Mouse (Mus musculus): Measurements from ENCODE around the gene Bcas1. TPM values are rescaled to one million over a fixed set of nuclear protein-coding genes. Genes with fewer than 3 reads are reported as not detected.

The Bcas1 gene
- polyA plus RNA-seq, 1 experiment from 2014 or later = 6.3 TPM

DNA sequence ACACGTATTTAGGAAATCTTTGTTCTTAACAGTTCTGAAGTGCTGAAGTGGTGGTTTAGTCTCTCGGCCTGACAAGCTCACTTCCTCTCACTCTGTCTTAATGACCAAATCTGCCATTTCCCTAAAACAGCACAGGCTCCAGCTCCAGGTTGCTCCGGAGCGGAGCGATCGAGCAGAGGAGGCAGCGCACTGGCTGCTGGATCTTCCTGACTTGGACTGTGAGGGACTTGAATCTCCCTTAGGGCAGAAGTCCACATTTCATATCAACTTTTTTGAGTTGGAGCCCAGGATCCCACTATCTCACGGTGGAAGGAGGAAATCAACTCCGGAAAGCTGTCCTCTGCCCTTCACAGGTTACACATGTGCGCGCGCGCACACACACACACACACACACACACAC lies 97.7 kb downstream of the Bcas1 start:
- no peak overlapping the region for H3K4me3 ChIP-seq (replicated peaks)
- 0 out of 2 replicates have a peak, but pooled peaks cover 3% of the 10 kb centered on the region for H3K27me3 ChIP-seq
- ATAC-seq (ENCODE audit: low read depth) = no peak
- 64% methylated on average over 13 of the region's 13 CpGs for WGBS (ENCODE audit: insufficient replicate concordance)
- H3K9ac ChIP-seq = no peak overlapping the region
- H3K36me3 ChIP-seq = no peaks in the 10 kb centered on the region
- DNase-seq = no peak
- H3K4me2 ChIP-seq = no peak overlapping the region
- H3K4me1 ChIP-seq (replicated peaks) = 0 out of 2 replicates have a peak, but pooled peaks cover 5% of the 10 kb centered on the region
- H3K27ac ChIP-seq = no peak overlapping the region
- no peaks in the 10 kb centered on the region for H3K9me3 ChIP-seq (replicated peaks)

DNA sequence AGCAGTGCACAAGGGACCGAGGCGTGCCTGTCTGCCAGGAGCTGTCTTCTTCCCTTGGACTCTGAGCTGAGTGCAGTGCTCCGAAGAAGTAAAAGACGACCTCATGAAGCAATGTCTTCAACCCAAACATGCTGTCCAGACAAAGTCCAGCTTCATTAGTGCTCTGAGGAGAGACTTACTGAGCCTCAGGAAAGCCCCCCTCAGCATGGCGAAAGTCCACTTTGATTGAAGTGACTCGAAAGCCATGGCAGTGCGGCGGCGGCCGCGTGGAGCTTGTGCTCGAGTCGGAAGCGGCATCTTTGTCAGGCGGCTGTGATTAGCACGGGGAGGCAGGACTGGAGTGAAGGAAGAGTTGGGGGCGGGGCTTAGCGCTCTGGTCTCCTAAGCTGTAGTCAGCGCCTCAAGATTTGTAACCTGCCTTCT lies 103.7 kb downstream of the Bcas1 start:
- Histone ChIP-seq H3K36me3 (no peaks in the 10 kb centered on the region), H3K4me2 (peak overlapping the region; percentile 43), H3K27ac (no peak overlapping the region), H3K9me3 (replicated peaks) (no peaks in the 10 kb centered on the region), H3K4me3 (replicated peaks) (no peak overlapping the region; the same call in 1 of the 2 replicates), H3K4me1 (replicated peaks) (peaks cover 33% of the 10 kb centered on the region), H3K27me3 (peaks cover 19% of the 10 kb centered on the region), H3K9ac (no peak overlapping the region)
- WGBS (ENCODE audit: insufficient replicate concordance) = 4% methylated on average over 19 of the region's 19 CpGs
- DNase-seq = peak; percentile 25
- no peak for ATAC-seq (ENCODE audit: low read depth)

DNA sequence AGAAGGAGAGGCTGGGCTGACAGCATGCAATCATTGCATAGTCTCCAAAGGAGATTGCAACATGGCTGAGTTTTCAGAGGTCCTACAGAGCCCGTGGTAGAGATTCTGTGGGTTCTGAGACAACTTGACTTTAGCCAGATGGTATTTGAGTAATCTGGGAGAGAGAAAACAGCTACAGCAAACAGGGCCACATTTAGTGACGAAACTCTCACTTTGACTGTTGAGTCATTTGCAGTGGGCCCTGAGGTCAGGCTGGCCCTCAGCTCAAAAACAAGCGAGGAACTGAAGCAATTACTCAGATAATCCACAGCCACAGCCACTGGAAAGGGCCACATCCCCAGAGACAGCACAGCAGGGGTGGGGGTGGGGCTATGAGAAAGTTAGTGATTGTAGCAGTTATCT lies 105.6 kb downstream of the Bcas1 start:
- DNase-seq (no peak), ATAC-seq (ENCODE audit: low read depth) (no peak)
- no peaks in the 10 kb centered on the region for H3K36me3 ChIP-seq
- peak overlapping the region; percentile 5; the same call in 1 of the 2 replicates for H3K4me2 ChIP-seq
- peak overlapping the region; percentile 39 for H3K27ac ChIP-seq
- H3K9me3 ChIP-seq (replicated peaks) = no peaks in the 10 kb centered on the region
- 15% methylated on average over 3 of the region's 3 CpGs for WGBS (ENCODE audit: insufficient replicate concordance)
- H3K4me3 ChIP-seq (replicated peaks) = no peak overlapping the region
- H3K27me3 ChIP-seq = peaks cover 19% of the 10 kb centered on the region
- peaks cover 36% of the 10 kb centered on the region for H3K4me1 ChIP-seq (replicated peaks)
- H3K9ac ChIP-seq = no peak overlapping the region

DNA sequence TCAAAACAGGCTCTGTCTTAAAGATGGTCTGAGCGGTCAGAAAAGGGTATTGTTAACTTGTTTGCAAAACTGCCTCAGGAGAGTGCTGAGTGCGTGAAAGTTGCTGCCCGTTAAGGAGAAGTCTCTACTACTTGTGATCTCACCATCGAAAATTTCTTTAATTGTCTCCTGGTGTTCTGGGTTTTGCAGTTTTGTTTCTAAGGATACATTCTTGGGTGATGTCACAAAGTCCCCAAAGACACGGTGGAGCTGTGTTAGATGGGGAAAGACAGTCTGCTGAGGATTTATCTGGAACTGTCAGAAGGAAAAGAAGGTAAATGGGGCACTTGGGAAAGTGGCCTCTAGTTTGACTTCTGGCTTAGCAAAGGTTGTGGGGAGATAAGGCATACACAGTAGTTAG lies 106.1 kb downstream of the Bcas1 start:
- no peak overlapping the region for H3K4me3 ChIP-seq (replicated peaks)
- H3K9me3 ChIP-seq (replicated peaks) = no peaks in the 10 kb centered on the region
- peak overlapping the region; percentile 39 for H3K27ac ChIP-seq
- peaks cover 36% of the 10 kb centered on the region for H3K4me1 ChIP-seq (replicated peaks)
- H3K4me2 ChIP-seq = peak overlapping the region; percentile 5; the same call in 1 of the 2 replicates
- H3K36me3 ChIP-seq = no peaks in the 10 kb centered on the region
- H3K9ac ChIP-seq = no peak overlapping the region
- peaks cover 19% of the 10 kb centered on the region for H3K27me3 ChIP-seq
- DNase-seq (no peak), ATAC-seq (ENCODE audit: low read depth) (no peak)
- 32% methylated on average over 5 of the region's 5 CpGs for WGBS (ENCODE audit: insufficient replicate concordance)

DNA sequence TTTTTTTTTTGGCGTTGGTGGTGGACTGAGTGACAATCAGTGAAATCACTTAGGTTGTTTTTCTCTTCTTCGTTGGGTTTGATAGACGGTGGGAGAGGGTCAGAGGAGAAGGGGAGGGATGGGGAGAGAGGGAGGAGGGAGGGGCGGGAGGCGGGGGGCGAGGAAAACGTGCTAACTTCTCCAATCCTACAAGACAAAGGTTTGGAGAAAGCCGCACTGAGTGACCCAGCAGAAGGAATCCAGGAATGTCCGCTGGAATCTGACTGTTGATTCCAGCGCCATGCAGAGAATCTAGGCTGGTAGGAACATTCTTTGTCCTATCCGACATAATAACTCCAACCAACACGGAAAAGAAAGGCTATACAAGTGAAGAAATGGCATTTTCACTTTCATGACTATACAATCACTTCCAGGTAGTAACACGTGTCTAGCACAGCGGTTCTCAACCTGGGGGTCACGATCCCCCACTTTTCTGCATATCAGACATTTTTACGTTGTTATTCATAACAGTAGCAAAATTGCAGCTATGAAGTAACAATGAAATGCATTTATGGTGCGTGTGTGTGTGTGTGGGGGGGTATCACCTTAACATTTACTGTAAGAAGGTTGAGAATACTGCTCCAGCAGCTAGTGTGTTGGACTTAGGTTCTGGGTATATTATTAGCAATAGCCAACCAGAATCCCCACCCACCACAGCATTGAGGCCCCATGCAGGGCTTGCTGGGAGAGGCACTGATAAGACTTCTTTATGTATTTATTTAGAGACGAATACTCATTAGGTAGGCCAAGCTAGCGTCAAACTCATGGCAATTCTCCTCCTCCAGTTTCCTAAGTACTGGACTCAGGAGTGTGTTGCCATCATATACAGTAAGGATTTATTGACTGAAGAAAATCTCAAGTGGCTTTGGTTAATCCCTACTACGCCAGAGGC lies 107.8 kb downstream of the Bcas1 start:
- peak; percentile 37; the same call in 1 of the 2 replicates for ATAC-seq (ENCODE audit: low read depth)
- Histone ChIP-seq H3K27me3 (peaks cover 16% of the 10 kb centered on the region), H3K36me3 (no peaks in the 10 kb centered on the region), H3K4me1 (replicated peaks) (peaks cover 36% of the 10 kb centered on the region), H3K4me2 (peak overlapping the region; percentile 74), H3K9me3 (replicated peaks) (no peaks in the 10 kb centered on the region), H3K4me3 (replicated peaks) (peak overlapping the region; percentile 52), H3K9ac (peak overlapping the region; percentile 59; the same call in 1 of the 2 replicates), H3K27ac (peak overlapping the region; percentile 29; the same call in 1 of the 2 replicates)
- DNase-seq = no peak
- WGBS (ENCODE audit: insufficient replicate concordance) = 14% methylated on average over 20 of the region's 20 CpGs

DNA sequence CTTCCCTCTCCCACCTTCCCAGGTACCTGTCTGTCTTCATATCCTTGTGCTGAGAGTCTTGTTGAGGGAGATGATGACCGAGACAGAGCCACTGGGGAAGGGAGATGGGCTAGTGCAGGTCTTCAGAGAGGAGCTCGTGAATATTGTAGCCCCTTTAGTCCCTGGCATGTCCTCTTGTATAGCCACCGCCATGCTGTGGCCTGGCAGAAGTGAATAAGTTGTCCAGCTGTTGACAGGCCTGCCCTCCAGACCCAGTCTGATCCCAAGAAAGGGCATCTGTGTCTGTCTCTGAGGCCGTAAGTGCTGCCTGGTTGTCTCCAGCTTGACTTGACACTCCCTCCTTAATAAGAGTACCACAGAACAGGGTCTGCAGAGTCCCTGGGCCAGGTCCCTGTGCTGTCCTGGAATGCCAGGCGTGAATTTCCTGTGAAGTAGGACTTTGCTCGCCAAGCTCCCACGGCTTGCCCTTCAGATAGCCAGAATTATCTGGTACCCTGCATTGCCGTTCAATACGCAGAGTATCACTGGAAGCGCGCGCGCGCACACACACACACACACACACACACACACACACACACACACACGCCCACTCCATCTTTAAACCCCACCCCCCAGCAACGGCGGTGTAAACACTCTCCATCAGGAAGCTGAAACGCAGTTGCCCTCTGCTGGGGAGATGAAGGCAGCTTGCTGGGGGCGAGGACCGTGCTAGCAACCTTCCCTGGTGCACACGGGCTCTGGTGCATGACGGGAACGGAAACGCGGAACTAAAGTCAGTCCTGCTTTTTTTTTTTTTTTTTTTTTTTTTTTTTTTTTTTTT lies 108.7 kb downstream of the Bcas1 start:
- peak overlapping the region; percentile 52 for H3K4me3 ChIP-seq (replicated peaks)
- 11% methylated on average over 25 of the region's 25 CpGs for WGBS (ENCODE audit: insufficient replicate concordance)
- H3K4me2 ChIP-seq = peak overlapping the region; percentile 74
- H3K9ac ChIP-seq = 0 out of 2 replicates have a peak overlapping the region, but pooled peaks have one; percentile 29
- DNase-seq (peak; percentile 71), ATAC-seq (ENCODE audit: low read depth) (peak; percentile 87)
- peaks cover 10% of the 10 kb centered on the region for H3K27me3 ChIP-seq
- H3K9me3 ChIP-seq (replicated peaks) = no peaks in the 10 kb centered on the region
- no peaks in the 10 kb centered on the region for H3K36me3 ChIP-seq
- peak overlapping the region; percentile 13; the same call in 1 of the 2 replicates for H3K27ac ChIP-seq
- H3K4me1 ChIP-seq (replicated peaks) = peaks cover 31% of the 10 kb centered on the region

DNA sequence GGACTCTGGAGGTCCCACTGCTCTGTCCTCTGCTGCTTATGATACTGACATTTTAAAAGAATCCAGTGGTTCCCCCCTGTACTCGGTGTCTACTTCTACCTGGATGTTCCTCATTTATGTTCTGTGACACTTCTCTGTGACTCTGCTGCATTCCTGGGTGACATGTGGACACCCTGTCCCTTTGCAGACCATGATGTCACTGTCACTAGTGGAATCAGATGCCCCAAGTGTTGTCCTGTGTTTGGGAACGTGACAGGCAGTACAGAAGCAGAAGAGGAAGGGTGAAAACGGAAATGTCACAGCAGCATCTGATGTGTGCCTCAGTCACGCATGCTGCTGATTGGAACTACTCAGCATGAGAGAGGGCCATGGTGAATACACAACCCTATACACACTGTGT lies 110.9 kb downstream of the Bcas1 start:
- Histone ChIP-seq H3K9ac (no peak overlapping the region), H3K4me1 (replicated peaks) (peaks cover 22% of the 10 kb centered on the region), H3K27ac (no peak overlapping the region), H3K4me3 (replicated peaks) (no peak overlapping the region), H3K27me3 (no peaks in the 10 kb centered on the region), H3K4me2 (no peak overlapping the region), H3K9me3 (replicated peaks) (no peaks in the 10 kb centered on the region), H3K36me3 (no peaks in the 10 kb centered on the region)
- no peak for DNase-seq
- WGBS (ENCODE audit: insufficient replicate concordance) = 63% methylated on average over 4 of the region's 4 CpGs
- no peak for ATAC-seq (ENCODE audit: low read depth)

DNA sequence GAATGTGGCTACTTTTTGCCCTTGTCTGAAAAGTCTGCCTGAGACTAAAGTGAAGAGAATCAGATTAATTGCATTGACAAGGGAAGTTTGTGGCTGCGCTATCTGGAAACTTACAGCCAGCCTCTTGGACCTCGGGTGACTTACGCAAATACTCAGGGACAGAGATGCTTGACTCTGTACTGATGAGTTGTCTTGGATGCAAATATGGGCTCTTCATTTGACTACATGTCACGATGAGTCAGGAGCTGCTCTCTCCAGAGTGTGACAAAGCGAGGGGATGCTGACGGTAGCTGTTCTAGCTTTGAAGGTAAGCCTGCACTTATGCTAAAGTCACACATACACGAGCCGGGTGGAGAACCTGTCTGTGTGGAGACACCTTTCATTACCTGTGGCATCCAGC lies 111.3 kb downstream of the Bcas1 start:
- peaks cover 18% of the 10 kb centered on the region for H3K4me1 ChIP-seq (replicated peaks)
- WGBS (ENCODE audit: insufficient replicate concordance) = 68% methylated on average over 8 of the region's 8 CpGs
- no peak for ATAC-seq (ENCODE audit: low read depth)
- DNase-seq = no peak
- no peaks in the 10 kb centered on the region for H3K36me3 ChIP-seq
- H3K4me3 ChIP-seq (replicated peaks) = no peak overlapping the region
- H3K27ac ChIP-seq = no peak overlapping the region
- no peak overlapping the region for H3K4me2 ChIP-seq
- H3K27me3 ChIP-seq = no peaks in the 10 kb centered on the region
- no peaks in the 10 kb centered on the region for H3K9me3 ChIP-seq (replicated peaks)
- H3K9ac ChIP-seq = no peak overlapping the region

DNA sequence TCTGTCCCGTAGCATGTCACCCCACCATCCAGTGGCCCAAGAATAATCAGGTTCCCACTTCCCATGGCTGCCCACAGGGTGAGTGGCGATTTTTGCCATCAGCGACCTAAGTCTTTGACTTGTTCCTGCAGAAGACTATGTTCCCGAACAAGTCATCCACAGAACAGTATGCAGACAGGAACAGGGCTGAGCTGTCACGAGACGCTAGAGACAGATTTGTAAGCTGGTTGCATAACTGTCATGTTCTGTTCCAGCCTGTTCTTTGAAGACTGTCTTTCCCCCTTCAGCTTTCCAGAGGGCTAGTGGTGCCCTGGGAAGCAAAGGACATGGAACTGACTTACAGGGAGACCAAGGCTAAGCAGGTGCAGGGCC lies 116.7 kb downstream of the Bcas1 start:
- no peak overlapping the region for H3K4me3 ChIP-seq (replicated peaks)
- no peak for DNase-seq
- no peak overlapping the region for H3K9ac ChIP-seq
- no peaks in the 10 kb centered on the region for H3K36me3 ChIP-seq
- H3K9me3 ChIP-seq (replicated peaks) = no peaks in the 10 kb centered on the region
- no peak for ATAC-seq (ENCODE audit: low read depth)
- 59% methylated on average over 6 of the region's 6 CpGs for WGBS (ENCODE audit: insufficient replicate concordance)
- no peak overlapping the region for H3K4me2 ChIP-seq
- H3K27me3 ChIP-seq = no peaks in the 10 kb centered on the region
- H3K27ac ChIP-seq = no peak overlapping the region
- no peaks in the 10 kb centered on the region for H3K4me1 ChIP-seq (replicated peaks)

DNA sequence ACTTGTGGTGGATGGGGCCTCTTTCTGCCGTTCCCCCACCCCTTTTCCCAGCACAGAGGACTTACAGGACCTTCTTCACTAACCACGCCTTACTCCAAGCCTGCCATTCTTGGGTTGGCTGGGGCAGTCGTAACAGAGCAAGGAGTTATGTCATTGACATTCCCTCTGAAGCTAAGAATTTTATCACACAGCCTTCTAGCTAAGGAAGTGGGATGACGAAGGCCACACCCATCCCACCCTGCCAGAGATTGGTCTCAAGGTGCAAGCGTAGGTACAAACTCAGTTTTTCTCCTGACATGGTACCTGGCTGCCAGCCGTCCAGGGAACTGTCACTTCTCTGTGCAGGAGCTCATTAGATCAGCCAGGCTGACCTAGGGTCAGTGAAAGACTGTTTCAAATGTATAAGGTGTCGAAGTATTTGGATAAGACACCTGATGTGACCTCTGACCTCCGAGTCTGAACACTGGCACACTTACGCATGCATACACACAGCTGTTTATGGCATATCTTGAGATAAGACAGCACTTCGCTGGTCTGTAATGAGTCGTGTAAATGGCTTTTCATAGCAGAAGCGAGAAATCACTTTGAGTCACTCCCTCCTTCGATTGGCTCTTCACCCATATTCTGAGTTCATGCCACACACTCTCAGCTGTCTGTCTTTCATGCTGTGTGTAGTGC lies 117.2 kb downstream of the Bcas1 start:
- no peak for DNase-seq
- no peaks in the 10 kb centered on the region for H3K36me3 ChIP-seq
- H3K27ac ChIP-seq = no peak overlapping the region
- no peak overlapping the region for H3K4me3 ChIP-seq (replicated peaks)
- H3K4me2 ChIP-seq = no peak overlapping the region
- H3K9ac ChIP-seq = no peak overlapping the region
- no peak for ATAC-seq (ENCODE audit: low read depth)
- no peaks in the 10 kb centered on the region for H3K9me3 ChIP-seq (replicated peaks)
- H3K27me3 ChIP-seq = no peaks in the 10 kb centered on the region
- no peaks in the 10 kb centered on the region for H3K4me1 ChIP-seq (replicated peaks)
- WGBS (ENCODE audit: insufficient replicate concordance) = 53% methylated on average over 13 of the region's 13 CpGs

DNA sequence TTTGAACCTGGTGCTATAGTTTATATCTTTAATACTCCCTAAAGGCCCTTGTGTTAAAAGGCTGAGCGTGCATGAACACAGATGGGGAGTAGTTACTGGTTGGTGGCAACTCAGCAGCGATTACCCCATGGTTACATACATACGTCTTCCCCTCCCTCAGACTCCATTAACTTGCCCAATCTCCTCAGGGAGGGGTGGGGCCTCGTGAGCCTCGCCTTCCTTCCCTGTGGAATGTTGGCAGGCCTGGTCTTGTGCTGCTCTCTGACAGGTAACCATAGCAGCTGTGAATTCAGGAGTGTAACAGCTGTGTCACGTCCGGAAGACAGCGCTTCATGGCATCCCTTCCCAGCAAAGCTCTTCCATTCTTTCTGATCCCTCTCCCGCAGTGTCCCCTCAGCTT lies 118.7 kb downstream of the Bcas1 start:
- Histone ChIP-seq H3K36me3 (no peaks in the 10 kb centered on the region), H3K27me3 (no peaks in the 10 kb centered on the region), H3K27ac (no peak overlapping the region), H3K9ac (no peak overlapping the region), H3K9me3 (replicated peaks) (no peaks in the 10 kb centered on the region), H3K4me3 (replicated peaks) (no peak overlapping the region), H3K4me1 (replicated peaks) (no peaks in the 10 kb centered on the region), H3K4me2 (no peak overlapping the region)
- ATAC-seq (ENCODE audit: low read depth) (no peak), DNase-seq (no peak)
- 54% methylated on average over 9 of the region's 9 CpGs for WGBS (ENCODE audit: insufficient replicate concordance)
